Mouse (Mus musculus): ENCODE measurements around the gene Tuba1c. TPM values are rescaled to one million over a fixed set of nuclear protein-coding genes. Genes with fewer than 3 reads are reported as not detected.
"Not testable (repeated sequence)": the region's sequence is repeated elsewhere in the genome, so short reads cannot be mapped to it uniquely, and the experiment has no call there.

Gene Tuba1c
- polyA plus RNA-seq, 2 experiments: 273 to 277 TPM

- H3K4me2 ChIP-seq (ENCODE audit: low read depth): peak within 1 kb of the TSS; percentile 99
- peak within 1 kb of the TSS; percentile 87 for H3K9ac ChIP-seq (replicated peaks)
- peaks cover 17% of the 10 kb centered on the region for H3K36me3 ChIP-seq (replicated peaks; ENCODE audit: control insufficient read depth, insufficient read depth, low read depth)
- peak within 1 kb of the TSS; percentile 72 to 88 for H3K4me3 ChIP-seq (ENCODE audit: insufficient read depth in 1 of 2, low read depth in 2 of 2, low read length in 2 of 2)
- no peaks in the 10 kb centered on the region; the same call in 1 of the 2 replicates for H3K27me3 ChIP-seq (ENCODE audit: control insufficient read depth, insufficient read depth, low read length)
- TF ChIP-seq CTCF (IDR thresholded peaks at IDR 0.05; ENCODE audit: low read depth) (peak; percentile 22; the same call in 1 of the 2 replicates), EP300 (IDR thresholded peaks at IDR 0.05; ENCODE audit: low read depth) (0 out of 2 replicates have a peak, but pooled peaks have one; percentile 13)
- DNase-seq (ENCODE audit: low read depth in 3 of 3, low spot score in 3 of 3) (no peak), ATAC-seq (ENCODE audit: insufficient read depth) (peak; percentile 26)
- H3K27ac ChIP-seq: peak within 1 kb of the TSS; percentile 86
- H3K9me3 ChIP-seq (ENCODE audit: control insufficient read depth, low read length): no peaks in the 10 kb centered on the region
- WGBS (ENCODE audit: insufficient replicate concordance): 21% methylated on average over 9 of the region's 9 CpGs
- H3K4me1 ChIP-seq (replicated peaks; ENCODE audit: control insufficient read depth in 2 of 2, insufficient read depth in 2 of 2, low read length in 1 of 2): peaks cover 10% of the 10 kb centered on the region in 2 experiments; a peak in 3 of 4 replicates
Observed at GRCm38 (mm10) chr15:99074019-99074599, 44.4 kb downstream of the Tuba1c start, which contains the start of gene Troap. Troap (plus strand) TSS chr15:99074575.

DNA sequence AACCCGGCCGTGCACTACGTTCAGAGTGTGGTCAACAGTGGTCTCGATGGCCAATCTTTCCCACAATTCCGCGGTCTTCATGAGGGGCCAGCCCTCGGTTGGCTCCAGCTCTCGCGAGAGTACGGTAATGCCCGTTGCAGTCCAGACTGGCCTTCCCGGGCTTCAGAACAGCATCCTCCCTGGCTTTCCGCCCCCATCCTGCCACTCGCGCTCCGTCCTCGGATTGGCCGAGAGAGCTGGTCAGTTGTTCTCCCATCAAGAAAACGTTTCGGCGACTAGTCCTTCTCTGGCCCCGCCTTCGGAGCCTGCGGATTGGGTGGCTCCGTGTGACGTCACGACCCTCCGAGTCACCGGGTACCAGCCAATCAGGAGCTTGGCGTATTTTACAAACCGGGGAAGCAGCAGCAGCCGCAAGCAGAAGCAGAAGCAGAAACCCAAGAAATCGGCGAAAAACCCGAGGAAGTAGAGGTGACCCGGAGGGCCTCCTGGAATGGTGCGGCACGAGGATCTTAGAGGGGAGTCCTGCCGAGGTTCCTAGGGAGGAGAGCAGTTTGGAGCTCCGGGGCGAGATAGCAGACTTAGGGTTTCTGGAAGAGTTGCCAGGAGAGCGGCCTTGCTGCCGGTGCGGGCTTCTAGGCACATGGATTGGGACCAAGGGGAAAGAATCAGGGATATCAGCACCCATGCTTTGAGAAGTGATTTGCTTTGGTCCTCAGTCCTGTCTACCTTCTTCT is 45.1 kb downstream of the Tuba1c start:
- H3K4me1 ChIP-seq (replicated peaks; ENCODE audit: control insufficient read depth in 2 of 2, insufficient read depth in 2 of 2, low read length in 1 of 2): peaks cover 10% of the 10 kb centered on the region in 2 experiments; a peak in 3 of 4 replicates
- TF ChIP-seq CTCF (IDR thresholded peaks at IDR 0.05; ENCODE audit: low read depth): no peak
- TF ChIP-seq EP300 (IDR thresholded peaks at IDR 0.05; ENCODE audit: low read depth): peak; percentile 4; the same call in 1 of the 2 replicates
- H3K4me2 ChIP-seq (ENCODE audit: low read depth): peak overlapping the region; percentile 99
- peaks cover 17% of the 10 kb centered on the region for H3K36me3 ChIP-seq (replicated peaks; ENCODE audit: control insufficient read depth, insufficient read depth, low read depth)
- ATAC-seq (ENCODE audit: insufficient read depth) (peak; percentile 93), DNase-seq (ENCODE audit: low read depth in 3 of 3, low spot score in 3 of 3) (peak; percentile 93 to 95 (median 93))
- H3K4me3 ChIP-seq (ENCODE audit: insufficient read depth in 1 of 2, low read depth in 2 of 2, low read length in 2 of 2): peak overlapping the region; percentile 72 to 88
- H3K27me3 ChIP-seq (ENCODE audit: control insufficient read depth, insufficient read depth, low read length): no peaks in the 10 kb centered on the region
- whole genome bisulfite sequencing (ENCODE audit: insufficient replicate concordance): under 1% methylated on average over 44 of the region's 44 CpGs
- H3K9me3 ChIP-seq (ENCODE audit: control insufficient read depth, low read length): no peaks in the 10 kb centered on the region
- H3K27ac ChIP-seq: peak overlapping the region; percentile 86
- peak overlapping the region; percentile 87 for H3K9ac ChIP-seq (replicated peaks)

DNA sequence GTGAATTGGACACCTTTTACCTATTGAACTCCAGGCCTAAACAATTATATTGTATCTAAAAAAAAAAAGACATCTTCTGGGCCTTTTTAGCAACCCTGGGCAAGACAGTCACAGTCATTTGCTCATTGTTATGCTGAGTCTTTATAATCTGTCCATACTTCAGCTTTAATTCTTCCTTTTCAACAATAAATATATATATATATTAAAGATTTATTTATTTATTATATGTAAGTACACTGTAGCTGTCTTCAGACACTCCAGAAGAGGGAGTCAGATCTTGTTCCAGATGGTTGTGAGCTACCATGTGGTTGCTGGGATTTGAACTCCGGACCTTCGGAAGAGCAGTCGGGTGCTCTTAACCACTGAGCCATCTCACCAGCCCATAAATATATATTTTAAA is 46.3 kb downstream of the Tuba1c start:
- Histone ChIP-seq H3K4me3 (ENCODE audit: insufficient read depth in 1 of 2, low read depth in 2 of 2, low read length in 2 of 2) (peak overlapping the region; percentile 72 to 88), H3K4me2 (ENCODE audit: low read depth) (peak overlapping the region; percentile 88), H3K36me3 (replicated peaks; ENCODE audit: control insufficient read depth, insufficient read depth, low read depth) (peaks cover 17% of the 10 kb centered on the region)
- H3K27ac ChIP-seq; H3K9me3 ChIP-seq (ENCODE audit: control insufficient read depth, low read length); DNase-seq (ENCODE audit: low read depth in 3 of 3, low spot score in 3 of 3); H3K27me3 ChIP-seq (ENCODE audit: control insufficient read depth, insufficient read depth, low read length); ATAC-seq (ENCODE audit: insufficient read depth); H3K4me1 ChIP-seq (replicated peaks; ENCODE audit: control insufficient read depth in 2 of 2, insufficient read depth in 2 of 2, low read length in 1 of 2); H3K9ac ChIP-seq (replicated peaks): not testable (repeated sequence)
- WGBS (ENCODE audit: insufficient replicate concordance): 92% methylated on average over 3 of the region's 3 CpGs

DNA sequence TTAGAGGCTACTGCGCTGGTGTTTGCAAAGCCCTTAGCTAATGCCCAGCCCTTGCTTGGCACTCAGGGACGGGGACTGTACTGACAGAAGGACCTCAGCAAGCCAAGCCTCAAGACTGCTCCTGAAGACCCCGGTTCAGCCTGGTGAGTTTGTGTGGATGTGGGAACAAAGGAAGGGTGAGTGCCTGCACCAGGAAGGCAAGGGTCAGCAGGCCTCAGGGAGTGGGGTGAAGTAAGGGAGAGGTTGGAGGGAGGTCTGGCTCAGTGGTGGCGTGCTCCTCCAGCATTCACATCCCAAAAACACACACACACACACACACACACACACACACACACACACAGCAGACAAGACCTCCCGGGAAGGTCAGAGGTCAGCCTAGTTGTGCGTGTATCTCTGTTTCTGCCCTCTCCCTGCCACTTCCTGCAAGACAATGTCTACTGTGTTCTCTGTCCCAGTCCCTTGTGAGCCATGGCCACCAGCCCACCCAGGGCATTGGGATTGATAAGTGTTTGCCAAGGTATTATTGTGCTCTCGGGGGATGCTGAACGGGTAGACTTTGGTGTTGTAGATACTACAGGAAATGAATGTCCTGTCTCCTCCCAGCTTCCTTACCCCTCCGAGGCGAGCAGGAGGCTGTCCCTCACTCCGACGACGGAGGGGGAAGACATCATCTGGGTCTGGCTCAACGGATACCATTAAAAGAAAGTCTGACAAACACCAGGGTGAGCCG is 48.7 kb downstream of the Tuba1c start:
- TF ChIP-seq CTCF (IDR thresholded peaks at IDR 0.05; ENCODE audit: low read depth) (no peak), EP300 (IDR thresholded peaks at IDR 0.05; ENCODE audit: low read depth) (no peak)
- Histone ChIP-seq H3K4me2 (ENCODE audit: low read depth) (no peak overlapping the region), H3K4me3 (ENCODE audit: insufficient read depth in 1 of 2, low read depth in 2 of 2, low read length in 2 of 2) (no peak overlapping the region), H3K36me3 (replicated peaks; ENCODE audit: control insufficient read depth, insufficient read depth, low read depth) (peaks cover 34% of the 10 kb centered on the region), H3K27ac (no peak overlapping the region), H3K4me1 (replicated peaks; ENCODE audit: control insufficient read depth in 2 of 2, insufficient read depth in 2 of 2, low read length in 1 of 2) (peaks cover 10% of the 10 kb centered on the region in 2 experiments; a peak in 3 of 4 replicates), H3K9me3 (ENCODE audit: control insufficient read depth, low read length) (no peaks in the 10 kb centered on the region), H3K9ac (replicated peaks) (no peak overlapping the region), H3K27me3 (ENCODE audit: control insufficient read depth, insufficient read depth, low read length) (no peaks in the 10 kb centered on the region)
- DNase-seq (ENCODE audit: low read depth in 3 of 3, low spot score in 3 of 3): no peak
- ATAC-seq (ENCODE audit: insufficient read depth): no peak
- WGBS (ENCODE audit: insufficient replicate concordance): 79% methylated on average over 15 of the region's 15 CpGs

Measured in liver, embryonic 14.5 days (tissue).